In genomic region chr5:73688576-73688975, GRCm38 (mm10) we compare ENCODE assay signal across 21 mouse cellular contexts. TPM values are rescaled to one million over a fixed set of nuclear protein-coding genes. Genes with fewer than 3 reads are reported as not detected.
DNase-seq lines count a peak whose midpoint lies in the region; ATAC-seq and TF ChIP-seq lines count a peak whose summit lies in the region.
"Had no signal": no experiment of that assay in that cellular context is flagged by ENCODE, and none has a peak within 500 bp of the region (broad histone marks: within the 10 kb centered on the region; RNA-seq: fewer than 3 reads in every experiment).

No protein-coding gene starts in this region.

- no peak overlapping the region for H3K4me3 ChIP-seq in midbrain, postnatal 0 days (ENCODE audit: low read depth, low read length)
- H3K4me3 ChIP-seq in midbrain, embryonic 15.5 days: no peak overlapping the region
- no peak overlapping the region for H3K4me3 ChIP-seq in heart, embryonic 15.5 days
- H3K4me3 ChIP-seq: hindbrain, embryonic 13.5 days; limb, embryonic 13.5 days had no signal

- H3K27ac ChIP-seq in midbrain, postnatal 0 days (ENCODE audit: low read depth, low read length): 0 out of 2 replicates have a peak overlapping the region, but pooled peaks have one; percentile 12
- H3K27ac ChIP-seq in midbrain, embryonic 15.5 days: no peak overlapping the region
- H3K27ac ChIP-seq in heart, embryonic 15.5 days: peak overlapping the region; percentile 43
- H3K27ac ChIP-seq: hindbrain, embryonic 13.5 days; kidney, postnatal 0 days; limb, embryonic 13.5 days had no signal

- H3K36me3 ChIP-seq in midbrain, postnatal 0 days (ENCODE audit: insufficient read depth, low read length): no peaks in the 10 kb centered on the region
- H3K36me3 ChIP-seq in midbrain, embryonic 15.5 days (replicated peaks): no peaks in the 10 kb centered on the region
- no peaks in the 10 kb centered on the region for H3K36me3 ChIP-seq in heart, embryonic 15.5 days
- H3K36me3 ChIP-seq: hindbrain, embryonic 13.5 days; limb, embryonic 13.5 days had no signal

- no peaks in the 10 kb centered on the region for H3K27me3 ChIP-seq in midbrain, postnatal 0 days (ENCODE audit: insufficient read depth, low read length)
- H3K27me3 ChIP-seq in midbrain, embryonic 15.5 days (replicated peaks): no peaks in the 10 kb centered on the region
- H3K27me3 ChIP-seq in heart, embryonic 15.5 days: no peaks in the 10 kb centered on the region
- H3K27me3 ChIP-seq: hindbrain, embryonic 13.5 days; limb, embryonic 13.5 days had no signal

- 85% methylated on average over 1 of the region's 1 CpGs for WGBS in midbrain, postnatal 0 days
- WGBS in midbrain, embryonic 15.5 days: 87% methylated on average over 1 of the region's 1 CpGs
- 25% methylated on average over 1 of the region's 1 CpGs for WGBS in heart, embryonic 15.5 days

- H3K9ac ChIP-seq in midbrain, postnatal 0 days (replicated peaks; ENCODE audit: low read length, poor library complexity, severe bottlenecking): no peak overlapping the region
- H3K9ac ChIP-seq in midbrain, embryonic 15.5 days: no peak overlapping the region
- no peak overlapping the region for H3K9ac ChIP-seq in heart, embryonic 15.5 days
- H3K9ac ChIP-seq: hindbrain, embryonic 13.5 days; limb, embryonic 13.5 days; liver, postnatal 0 days had no signal

- no peaks in the 10 kb centered on the region for H3K9me3 ChIP-seq in midbrain, postnatal 0 days (ENCODE audit: low read length)
- no peaks in the 10 kb centered on the region for H3K9me3 ChIP-seq in midbrain, embryonic 15.5 days
- no peaks in the 10 kb centered on the region for H3K9me3 ChIP-seq in heart, embryonic 15.5 days (replicated peaks)
- H3K9me3 ChIP-seq: hindbrain, embryonic 13.5 days; limb, embryonic 13.5 days had no signal

- peak; percentile 45 for DNase-seq in adrenal gland, adult 2 months
- DNase-seq in adrenal gland, postnatal 14 days: no peak
- no peak for DNase-seq in midbrain, postnatal 0 days (ENCODE audit: low spot score)
- DNase-seq in retina, postnatal 1 day: no peak
- no peak for DNase-seq in gastrocnemius, postnatal 4 days (ENCODE audit: low spot score in 2 of 2)
- no peak for DNase-seq in cerebellum, postnatal 36 days
- DNase-seq: cerebellum, postnatal 10 days; gastrocnemius, postnatal 25 days; liver, postnatal 0 days; right cerebral cortex, postnatal 4 days; thymus, postnatal 14 days had no signal

- H3K4me1 ChIP-seq in midbrain, postnatal 0 days (ENCODE audit: insufficient read depth, low read length): no peaks in the 10 kb centered on the region
- no peaks in the 10 kb centered on the region for H3K4me1 ChIP-seq in midbrain, embryonic 15.5 days
- H3K4me1 ChIP-seq in heart, embryonic 15.5 days (replicated peaks): peaks cover 27% of the 10 kb centered on the region
- H3K4me1 ChIP-seq: hindbrain, embryonic 13.5 days had no signal

- no peak for ATAC-seq in midbrain, postnatal 0 days (ENCODE audit: low FRiP score)
- ATAC-seq in midbrain, embryonic 15.5 days (replicated peaks): no peak
- ATAC-seq in heart, embryonic 15.5 days (replicated peaks; ENCODE audit: insufficient number of reproducible peaks, insufficient read depth, low FRiP score, low read depth): no peak
- ATAC-seq: intestine, embryonic 16.5 days; liver, postnatal 0 days had no signal

- no peak overlapping the region for H3K4me2 ChIP-seq in midbrain, postnatal 0 days (ENCODE audit: low read depth, low read length, poor library complexity, severe bottlenecking)
- no peak overlapping the region for H3K4me2 ChIP-seq in midbrain, embryonic 15.5 days
- no peak overlapping the region for H3K4me2 ChIP-seq in heart, embryonic 15.5 days
- H3K4me2 ChIP-seq: hindbrain, embryonic 13.5 days; limb, embryonic 13.5 days had no signal

- TF ChIP-seq CTCF in midbrain, postnatal 0 days (IDR thresholded peaks at IDR 0.05): no peak

RNA-seq across cellular contexts. Expression of gene Spata18, which starts 37.4 kb away (rescaled TPM):
- not detected for total RNA-seq in adrenal gland, adult 2 months (2021)
- not detected in 2 replicates for polyA plus RNA-seq in adrenal gland, adult 2 months (2012; rRNA removed)
- total RNA-seq in adrenal gland, postnatal 14 days (2021): 0.23 TPM in 1 of 2 replicates, not detected in the other
- 1.6 and 1.9 TPM in 2 replicates for total RNA-seq in midbrain, postnatal 0 days (2014; rRNA removed)
- 0.63 and 0.69 TPM in 2 replicates for polyA plus RNA-seq in midbrain, postnatal 0 days (2015; fragmentation: Nextera tagmentation; extraction: Ambion mirVana)
- 0.30 and 0.52 TPM in 2 replicates for polyA plus RNA-seq in midbrain, embryonic 15.5 days (2015; fragmentation: Nextera tagmentation; extraction: Ambion mirVana)
- polyA plus RNA-seq in heart, embryonic 15.5 days (2015; fragmentation: Nextera tagmentation; extraction: Ambion mirVana): 0.68 and 0.76 TPM in 2 replicates
- total RNA-seq in gastrocnemius, postnatal 4 days (2021): 1 to 10 TPM in 1 of 2 experiments, under 1 TPM in 1; 0.29 to 1.1 TPM
- total RNA-seq: gastrocnemius, postnatal 25 days; megakaryocyte, adult 5-6 weeks had no signal
- polyA plus RNA-seq: liver, postnatal 0 days had no signal

RNA-seq across cellular contexts. Expression of gene Sgcb, which starts 41.0 kb away (rescaled TPM):
- 10 to 100 TPM; 21.0 to 22.3 TPM for total RNA-seq in adrenal gland, adult 2 months (2021)
- polyA plus RNA-seq in adrenal gland, adult 2 months (2012; rRNA removed): 4.4 and 4.9 TPM in 2 replicates
- total RNA-seq in adrenal gland, postnatal 14 days (2021): 19.5 and 22.6 TPM in 2 replicates
- total RNA-seq in midbrain, postnatal 0 days (2014; rRNA removed): 24.7 TPM in 2 replicates
- 49.7 and 53.5 TPM in 2 replicates for polyA plus RNA-seq in midbrain, postnatal 0 days (2015; fragmentation: Nextera tagmentation; extraction: Ambion mirVana)
- polyA plus RNA-seq in midbrain, embryonic 15.5 days (2015; fragmentation: Nextera tagmentation; extraction: Ambion mirVana): 35.8 and 36.6 TPM in 2 replicates
- polyA plus RNA-seq in heart, embryonic 15.5 days (2015; fragmentation: Nextera tagmentation; extraction: Ambion mirVana): 35.3 and 38.2 TPM in 2 replicates
- total RNA-seq in gastrocnemius, postnatal 4 days (2021): 100 to 1,000 TPM; 107 to 109 TPM

RNA-seq across cellular contexts. Expression of gene Lrrc66, which starts 56.2 kb away (rescaled TPM):
- total RNA-seq in adrenal gland, adult 2 months (2021): not detected
- not detected in 2 replicates for polyA plus RNA-seq in adrenal gland, adult 2 months (2012; rRNA removed)
- not detected in 2 replicates for total RNA-seq in adrenal gland, postnatal 14 days (2021)
- total RNA-seq in midbrain, postnatal 0 days (2014; rRNA removed): not detected in 2 replicates
- polyA plus RNA-seq in midbrain, postnatal 0 days (2015; fragmentation: Nextera tagmentation; extraction: Ambion mirVana): not detected in 2 replicates
- not detected in 2 replicates for polyA plus RNA-seq in midbrain, embryonic 15.5 days (2015; fragmentation: Nextera tagmentation; extraction: Ambion mirVana)
- polyA plus RNA-seq in heart, embryonic 15.5 days (2015; fragmentation: Nextera tagmentation; extraction: Ambion mirVana): 0.05 and 0.06 TPM in 2 replicates
- under 1 TPM; 0.31 to 0.32 TPM for total RNA-seq in gastrocnemius, postnatal 4 days (2021)
- total RNA-seq: gastrocnemius, postnatal 25 days; left cerebral cortex, adult 8-10 months; monocyte, adult 5-6 weeks had no signal
- polyA plus RNA-seq: hindbrain, embryonic 13.5 days; limb, embryonic 13.5 days; liver, postnatal 0 days; neural tube, embryonic 14.5 days had no signal
